Comparison of ENCODE assay signal across 18 mouse cellular contexts in genomic region chr13:48734985-48735384, GRCm38 (mm10).
"Had no signal": no experiment of that assay in that cellular context is flagged by ENCODE, and none has a peak within 500 bp of the region (broad histone marks: within the 10 kb centered on the region; RNA-seq: fewer than 3 reads in every experiment).

No protein-coding gene starts in this region.

- H3K36me3 ChIP-seq: liver, embryonic 13.5 days; midbrain, embryonic 12.5 days; midbrain, embryonic 15.5 days; neural tube, embryonic 12.5 days; neural tube, embryonic 15.5 days had no signal

- H3K9ac ChIP-seq: liver, embryonic 13.5 days; midbrain, embryonic 12.5 days; midbrain, embryonic 15.5 days; neural tube, embryonic 12.5 days; neural tube, embryonic 15.5 days had no signal

- DNase-seq: kidney, adult 2 months; kidney, postnatal 36 days; layer of hippocampus, postnatal 36 days; liver, embryonic 13.5 days; lung, adult 2 months; lung, postnatal 14 days; lung, postnatal 4 days; right cerebral cortex, adult 18-20 months; right cerebral cortex, postnatal 14 days; right cerebral cortex, postnatal 4 days; thymus, adult 2 months; thymus, postnatal 25 days had no signal

- ATAC-seq: midbrain, embryonic 15.5 days had no signal

- H3K9me3 ChIP-seq: liver, embryonic 13.5 days; midbrain, embryonic 12.5 days; midbrain, embryonic 15.5 days; neural tube, embryonic 12.5 days; neural tube, embryonic 15.5 days had no signal

- H3K4me2 ChIP-seq: liver, embryonic 13.5 days; midbrain, embryonic 12.5 days; midbrain, embryonic 15.5 days; neural tube, embryonic 12.5 days; neural tube, embryonic 15.5 days had no signal

- H3K4me3 ChIP-seq: left cerebral cortex, adult 2 months; liver, embryonic 13.5 days; midbrain, embryonic 12.5 days; midbrain, embryonic 15.5 days; neural tube, embryonic 12.5 days; neural tube, embryonic 15.5 days had no signal

- H3K27ac ChIP-seq: kidney, postnatal 0 days; left cerebral cortex, adult 2 months; liver, embryonic 13.5 days; midbrain, embryonic 12.5 days; midbrain, embryonic 15.5 days; neural tube, embryonic 12.5 days; neural tube, embryonic 15.5 days had no signal
